Mouse (Mus musculus) CD4-positive, CD25-positive, alpha-beta regulatory T cell, adult 9 weeks (primary cell): ENCODE measurements around the gene Trmt61a. TPM values are rescaled to one million over a fixed set of nuclear protein-coding genes. Genes with fewer than 3 reads are reported as not detected.

Experiments
- polyA plus RNA-seq: library from polyadenylated mRNA; unstranded; fragments of 100-300 nt; shearing (Covaris generic); gene quantifications from one replicate; pipeline ENCODE4 v1.2.1, GENCODE M21; 2017

Gene Trmt61a
- polyA plus RNA-seq: 25.4 TPM

GRCm38 (mm10) chr12:111677882-111678669, at the start of gene Trmt61a:
Gene Trmt61a (plus strand): TSS chr12:111678105.

GRCm38 (mm10) chr12:111672176-111672575, 5.7 kb upstream of the Trmt61a start, which contains the start of gene Ckb:
Gene Ckb (minus strand): TSS chr12:111672338.

GRCm38 (mm10) chr12:111713004-111713651, 35.2 kb downstream of the Trmt61a start, which contains the start of the genes Bag5 and Apopt1:
Gene Bag5 (minus strand): TSS chr12:111713257.
Gene Apopt1 (plus strand): TSS chr12:111713261.

Other genes with a start within 250 kb of the Trmt61a start
- not detected for gene Tnfaip2, start 235.6 kb upstream of the Trmt61a start, polyA plus RNA-seq
- not detected for gene Gm266, start 192.3 kb upstream of the Trmt61a start, polyA plus RNA-seq
- 107 TPM for gene Eif5, start 140.1 kb upstream of the Trmt61a start, polyA plus RNA-seq
- 14.7 TPM for gene Mark3, start 103.6 kb upstream of the Trmt61a start, polyA plus RNA-seq
- 41.3 TPM for gene Ckb, start 5.8 kb upstream of the Trmt61a start, polyA plus RNA-seq
- 48.8 TPM for gene Bag5, start 35.2 kb downstream of the Trmt61a start, polyA plus RNA-seq
- 49.5 TPM for gene Apopt1, start 35.2 kb downstream of the Trmt61a start, polyA plus RNA-seq
- gene Klc1, start 80.7 kb downstream of the Trmt61a start, polyA plus RNA-seq: 16.4 TPM
- 4.9 TPM for gene Xrcc3, start 135.8 kb downstream of the Trmt61a start, polyA plus RNA-seq
- 9.0 TPM for gene Zfyve21, start 136.1 kb downstream of the Trmt61a start, polyA plus RNA-seq
- gene Ppp1r13b, start 230.0 kb downstream of the Trmt61a start, polyA plus RNA-seq: 4.8 TPM